Mouse (Mus musculus): ENCODE measurements around the gene H2-Ob.

GRCm38 (mm10) chr17:34295307-34295706, 56.6 kb downstream of the H2-Ob start:
- TF ChIP-seq CTCF (IDR thresholded peaks at IDR 0.05; ENCODE audit: low read depth): no peak
- TF ChIP-seq EP300 (optimal IDR thresholded peaks at IDR 0.05): no peak

Measured in stomach, postnatal 0 days (tissue).